Mouse (Mus musculus): ENCODE results near the gene Ttc3.
A peak's percentile ranks its signal among the peaks of the same experiment; 100 is the strongest.

Gene Ttc3

DNA sequence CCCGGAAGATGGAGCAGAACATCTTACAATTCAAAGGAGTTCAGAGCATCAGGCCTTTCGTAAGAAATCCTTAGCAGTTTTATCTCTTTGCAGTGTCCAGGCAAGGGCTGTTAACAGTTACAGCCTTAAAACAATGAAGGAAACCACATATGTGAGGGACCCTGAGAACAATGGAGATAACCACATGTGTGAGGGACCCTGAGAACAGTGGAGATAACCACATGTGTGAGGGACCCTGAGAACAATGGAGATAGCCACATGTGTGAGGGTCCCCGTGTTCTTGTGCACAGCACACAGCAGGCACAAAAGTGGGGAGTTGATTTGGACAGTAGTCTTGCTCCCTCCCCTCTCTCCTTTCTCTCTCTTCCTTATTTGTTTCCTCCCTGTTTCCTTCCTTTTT is 12.3 kb upstream of the Ttc3 start:
- no peak for DNase-seq (ENCODE audit: inconsistent ontology term)

DNA sequence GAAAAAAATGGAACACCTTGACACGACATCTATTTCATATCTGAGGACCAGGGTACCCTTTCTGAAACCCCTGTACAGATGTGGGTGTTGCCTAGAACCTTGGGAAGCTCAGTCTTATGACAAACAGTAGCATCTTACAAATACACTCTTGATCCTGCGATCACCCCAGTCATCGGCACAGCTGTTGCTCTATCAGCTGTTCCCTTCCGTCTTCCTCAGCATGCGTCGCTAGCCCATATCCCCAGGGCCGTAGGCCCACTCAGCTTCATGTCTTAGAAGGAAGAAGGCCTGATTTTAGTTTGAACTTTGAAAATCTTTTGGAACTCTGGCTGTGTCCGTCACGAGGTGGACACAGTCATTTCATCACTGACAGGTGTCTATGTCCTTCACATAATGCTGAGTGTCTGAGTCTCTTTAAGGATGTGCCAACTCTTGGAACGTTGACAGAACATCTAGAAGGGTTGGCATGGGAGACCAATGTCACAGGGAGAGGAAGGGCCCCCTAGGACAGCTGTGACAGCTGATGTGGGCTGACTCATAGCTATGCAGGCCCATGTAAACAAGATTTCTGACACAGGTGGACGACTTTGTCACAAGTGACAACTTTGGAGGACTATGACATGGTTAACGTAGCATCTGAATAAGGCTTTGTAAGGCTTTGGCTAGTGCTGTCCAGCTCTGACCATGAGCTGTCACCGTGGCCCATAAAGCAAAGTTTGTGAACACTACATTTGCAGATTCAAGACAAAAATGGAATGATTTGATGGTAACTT is 9.7 kb upstream of the Ttc3 start:
- no peak for DNase-seq (ENCODE audit: inconsistent ontology term)

DNA sequence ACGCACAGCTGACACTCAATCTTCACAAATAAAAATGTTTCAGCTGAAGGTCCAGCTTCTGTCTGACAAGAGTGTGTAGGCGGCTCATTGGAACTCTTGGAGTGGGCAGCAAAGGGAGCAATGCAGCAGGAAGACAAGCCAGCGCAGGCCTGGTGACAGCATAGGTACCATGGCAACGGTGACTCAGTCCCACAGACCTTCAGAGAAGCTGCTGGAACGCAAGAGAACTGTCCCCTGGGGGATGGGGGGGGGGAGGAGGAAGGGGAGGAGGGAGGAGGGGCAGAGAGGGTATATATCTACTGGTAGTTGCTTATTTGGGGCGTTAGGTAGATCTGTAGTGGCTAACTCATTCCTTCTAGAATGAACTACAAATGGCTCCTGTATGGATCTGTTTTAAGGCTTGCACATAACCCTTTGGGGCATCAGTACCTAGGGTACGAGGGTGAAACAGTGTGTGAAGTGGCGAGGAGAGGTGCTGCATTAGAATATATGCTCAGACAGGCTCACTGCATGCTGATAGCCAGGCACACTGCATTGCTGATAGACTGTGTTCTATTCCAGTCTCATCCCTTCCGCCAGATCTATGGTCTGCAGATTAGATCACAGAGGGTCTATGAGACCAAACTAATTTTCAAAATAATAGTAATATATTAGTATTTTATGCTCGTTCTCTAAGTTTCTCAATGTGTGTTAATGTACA is 8.1 kb upstream of the Ttc3 start:
- DNase-seq (ENCODE audit: inconsistent ontology term), result peak; percentile 94

DNA sequence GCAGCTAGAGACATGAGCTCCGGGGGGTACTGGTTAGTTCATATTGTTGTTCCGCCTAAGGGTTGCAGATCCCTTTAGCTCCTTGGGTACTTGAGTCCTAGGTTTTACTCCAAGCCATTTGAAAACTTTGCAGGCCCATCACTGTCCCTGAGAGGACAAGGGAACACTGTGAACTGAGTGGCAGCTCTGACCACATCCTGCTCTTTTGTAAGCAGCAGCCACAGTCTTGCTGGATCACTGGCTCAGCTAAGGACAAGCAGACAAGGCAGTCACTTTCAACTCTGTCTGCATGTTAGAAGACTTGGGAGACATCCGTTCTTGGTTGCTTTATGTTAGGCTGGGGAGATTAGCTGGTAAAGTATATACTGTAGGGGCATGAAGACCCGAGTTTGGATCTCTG is 6.6 kb upstream of the Ttc3 start:
- peak; percentile 31 for DNase-seq (ENCODE audit: inconsistent ontology term)

DNA sequence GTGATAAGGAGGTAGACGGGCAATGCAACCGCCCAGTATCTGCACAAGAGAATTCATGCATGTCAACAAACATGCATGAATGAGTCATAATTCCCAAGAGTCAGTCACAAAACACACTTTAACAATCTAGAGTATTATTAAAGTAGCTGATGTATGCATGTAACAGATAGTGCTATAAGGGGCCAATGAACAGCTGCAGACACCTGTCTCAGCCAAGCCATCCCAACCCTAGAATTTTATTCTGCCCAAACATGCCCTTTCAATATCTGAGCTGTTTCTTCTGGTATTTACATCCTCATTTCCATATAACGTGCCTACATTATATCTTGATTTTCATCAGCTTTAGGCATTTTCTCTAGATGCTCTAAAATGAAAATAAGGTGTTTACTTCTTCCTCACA is 5.0 kb upstream of the Ttc3 start:
- no peak for DNase-seq (ENCODE audit: inconsistent ontology term)

DNA sequence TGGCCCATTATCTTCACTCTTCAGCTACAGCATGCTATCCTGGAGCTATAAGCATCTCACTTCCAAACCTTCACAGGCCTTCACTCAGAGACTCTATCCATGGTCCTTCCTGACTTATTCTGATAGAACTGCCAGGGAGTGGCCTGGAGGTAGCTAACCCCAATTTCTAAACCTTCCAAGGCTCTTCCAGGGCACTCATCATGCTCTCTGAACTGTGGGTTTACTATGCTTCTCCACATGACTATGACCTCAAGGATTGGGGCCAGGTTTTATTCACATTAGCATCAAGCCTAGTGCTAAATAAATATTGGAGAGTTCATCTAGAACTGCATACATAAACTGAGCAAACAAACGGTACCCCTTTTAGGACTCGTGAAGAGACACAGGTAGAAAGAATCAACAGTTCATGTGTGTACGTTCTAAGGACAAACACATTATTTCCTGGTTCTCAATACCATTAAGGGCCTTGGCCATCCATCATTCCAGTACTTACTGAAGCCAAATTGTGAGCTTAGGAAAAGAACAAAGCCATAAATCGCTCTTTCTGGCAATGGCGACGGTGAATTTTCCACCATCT is 734 bp upstream of the Ttc3 start:
- DNase-seq (ENCODE audit: inconsistent ontology term), result no peak

DNA sequence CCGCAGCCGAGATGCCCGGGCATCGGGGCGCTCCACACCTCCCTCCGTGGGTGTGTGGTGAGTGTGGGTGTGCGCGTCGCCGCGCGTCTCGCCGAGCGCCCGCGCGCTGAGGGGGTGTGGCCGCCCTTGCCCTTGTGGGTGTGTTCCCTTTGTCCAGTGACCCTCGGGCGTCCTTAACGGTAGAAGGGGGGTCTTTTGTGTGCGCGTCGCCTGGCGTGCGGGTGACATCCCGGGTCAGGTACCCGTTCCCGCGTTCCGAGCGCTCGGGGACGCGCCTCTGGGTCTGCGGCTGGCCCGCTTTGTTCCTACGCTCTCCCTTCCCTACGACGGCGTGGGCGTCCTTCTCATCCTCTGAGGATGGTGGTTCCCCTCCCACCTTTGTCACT is 490 bp downstream of the Ttc3 start:
- no peak for DNase-seq (ENCODE audit: inconsistent ontology term)

DNA sequence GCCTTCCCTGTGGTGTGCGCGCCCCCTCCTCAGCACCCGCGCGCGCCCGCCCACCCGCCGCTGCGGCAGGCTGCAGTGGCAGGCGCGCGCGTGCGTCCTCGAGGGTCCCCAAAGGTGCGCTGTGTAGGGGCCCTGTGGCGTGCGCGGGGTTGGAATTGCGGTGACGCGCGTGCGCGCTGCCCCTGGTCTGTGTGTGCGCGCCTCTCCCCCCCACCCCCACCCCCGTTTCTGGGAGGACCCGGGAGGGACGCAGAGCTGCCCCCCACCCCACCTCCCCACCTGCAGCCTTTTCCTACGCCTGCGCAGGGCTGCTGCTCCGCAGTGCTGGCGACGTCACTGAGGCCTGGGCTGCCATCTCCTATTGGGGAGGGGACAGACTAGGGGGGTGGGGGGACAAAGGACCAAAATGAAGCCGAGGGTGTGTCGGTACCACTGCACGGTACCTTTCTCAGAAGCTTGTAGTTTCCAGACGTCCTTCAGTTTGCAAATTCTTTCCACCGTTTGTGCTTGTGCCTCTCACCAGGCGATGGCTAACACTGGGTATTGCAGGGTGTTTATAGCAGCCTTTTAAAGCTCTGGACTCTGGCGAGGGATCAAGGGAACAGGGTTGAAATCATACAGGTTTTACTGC is 998 bp downstream of the Ttc3 start, which contains the start of gene Pigp:
Gene Pigp (minus strand): TSS at position 542 of the 631 bp plus-strand sequence.
- DNase-seq (ENCODE audit: inconsistent ontology term), result peak; percentile 85

DNA sequence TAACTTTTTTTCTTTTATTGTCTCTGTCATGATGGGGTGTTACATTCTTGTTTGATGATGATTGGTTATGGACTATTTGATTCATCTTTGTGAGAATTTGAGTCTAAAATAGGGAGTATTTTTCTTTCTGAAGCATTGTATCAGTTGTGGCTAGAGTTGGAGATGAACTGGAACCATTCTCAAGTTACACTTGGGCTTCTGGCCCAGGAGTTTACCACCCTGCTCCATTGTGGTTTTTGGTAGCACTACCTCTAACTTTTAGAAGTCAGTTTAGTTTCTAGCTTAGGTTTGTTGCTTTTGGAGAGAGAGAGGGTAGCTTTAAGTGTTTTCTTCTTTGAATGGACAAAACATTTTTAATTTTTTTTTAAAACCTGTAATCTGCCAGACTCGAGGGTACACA is 9.0 kb downstream of the Ttc3 start:
- no peak for DNase-seq (ENCODE audit: inconsistent ontology term)

DNA sequence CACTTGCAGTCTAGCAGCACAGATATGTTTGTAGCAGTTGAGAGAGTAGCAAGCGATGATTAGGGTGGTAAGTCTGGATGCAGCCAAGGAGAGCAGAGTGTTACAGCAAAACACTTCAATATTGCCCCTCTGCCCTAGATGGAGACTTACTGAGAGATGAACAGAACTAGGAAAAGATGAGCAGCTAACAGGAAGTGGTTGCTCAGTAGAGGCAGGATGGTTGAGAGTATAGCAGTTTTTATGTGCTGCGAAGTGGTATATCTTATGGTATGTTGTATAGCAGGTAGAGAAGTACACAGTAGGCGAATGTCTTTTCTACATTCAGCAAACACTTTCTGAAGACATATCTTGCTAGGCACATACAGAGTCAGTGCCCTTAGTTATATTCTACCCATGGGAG is 12.9 kb downstream of the Ttc3 start:
- no peak for DNase-seq (ENCODE audit: inconsistent ontology term)

DNA sequence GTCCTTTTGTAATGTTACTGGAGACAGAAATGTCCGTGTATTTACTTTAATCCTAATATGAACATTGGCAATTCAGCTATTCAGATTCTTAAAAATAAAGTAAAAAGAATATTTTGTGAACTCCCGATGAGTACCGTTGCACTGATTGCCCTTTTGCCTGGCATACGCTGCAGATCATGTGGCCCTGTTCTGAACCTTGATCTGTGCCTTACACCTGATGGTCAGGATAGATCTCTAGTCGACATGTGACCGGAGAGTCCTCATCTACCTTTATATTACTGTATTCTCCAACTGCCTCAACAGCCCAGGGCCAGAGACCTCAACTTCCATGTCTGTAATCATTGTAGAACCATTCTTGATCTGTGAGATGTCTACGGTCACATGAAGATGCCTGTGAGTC is 17.3 kb downstream of the Ttc3 start:
- DNase-seq (ENCODE audit: inconsistent ontology term), result no peak

DNA sequence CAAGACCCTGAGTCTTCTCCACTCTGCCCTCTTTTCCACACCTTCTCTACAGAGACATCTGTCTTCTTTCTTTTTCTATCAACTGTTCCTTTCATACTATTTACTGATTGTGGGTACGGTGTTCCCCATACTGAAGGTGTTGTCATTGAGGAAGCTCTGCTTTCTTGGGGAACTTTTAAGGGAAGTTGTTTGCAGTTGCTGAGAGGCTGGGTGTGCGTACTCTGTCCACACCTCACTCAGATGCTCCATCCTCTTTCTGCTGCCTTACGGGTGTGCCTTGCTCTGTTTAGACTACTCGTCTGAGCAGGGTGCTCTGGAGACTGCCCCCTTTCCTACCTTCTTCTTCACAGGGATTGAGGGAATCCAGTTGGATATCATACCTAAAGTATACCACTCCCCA is 21.9 kb downstream of the Ttc3 start:
- DNase-seq (ENCODE audit: inconsistent ontology term), result no peak

DNA sequence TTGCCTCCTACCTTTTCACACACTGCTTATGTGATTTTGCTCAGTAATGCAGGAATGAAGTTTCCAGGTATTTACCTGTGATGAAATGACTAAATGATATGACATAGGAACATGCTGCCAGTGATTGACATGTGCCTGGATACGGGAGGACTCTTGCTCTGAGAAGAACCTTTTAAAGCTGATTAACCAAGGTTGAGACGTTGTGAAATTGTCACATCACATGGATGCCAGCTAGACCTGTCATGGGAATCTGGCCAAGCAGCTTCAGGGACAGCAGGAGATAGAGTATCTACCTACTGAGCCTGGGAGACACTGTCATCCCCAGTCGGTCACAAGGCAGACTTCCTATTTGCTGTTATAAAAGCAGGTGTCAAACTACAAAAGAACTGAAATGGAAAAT is 24.6 kb downstream of the Ttc3 start:
- no peak for DNase-seq (ENCODE audit: inconsistent ontology term)

DNA sequence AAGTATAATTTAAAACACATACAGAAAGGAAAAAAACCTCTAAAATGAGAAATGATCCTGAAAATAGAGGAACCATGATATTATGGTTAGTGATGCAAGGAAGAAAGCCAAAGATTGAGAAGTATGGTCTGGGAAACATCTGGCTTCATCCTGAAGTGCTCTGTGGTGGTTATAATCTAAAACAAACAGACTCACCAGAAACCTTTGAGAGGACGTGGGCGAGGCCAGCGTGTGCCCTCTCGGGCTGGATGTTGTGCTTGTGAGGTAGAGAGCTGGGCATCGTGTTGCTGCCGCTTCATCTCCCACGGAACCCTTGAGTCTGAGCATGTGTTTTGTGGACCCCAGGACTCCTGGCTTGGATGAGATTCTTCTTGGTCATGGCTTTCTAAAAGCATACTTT is 26.2 kb downstream of the Ttc3 start:
- DNase-seq (ENCODE audit: inconsistent ontology term), result no peak

DNA sequence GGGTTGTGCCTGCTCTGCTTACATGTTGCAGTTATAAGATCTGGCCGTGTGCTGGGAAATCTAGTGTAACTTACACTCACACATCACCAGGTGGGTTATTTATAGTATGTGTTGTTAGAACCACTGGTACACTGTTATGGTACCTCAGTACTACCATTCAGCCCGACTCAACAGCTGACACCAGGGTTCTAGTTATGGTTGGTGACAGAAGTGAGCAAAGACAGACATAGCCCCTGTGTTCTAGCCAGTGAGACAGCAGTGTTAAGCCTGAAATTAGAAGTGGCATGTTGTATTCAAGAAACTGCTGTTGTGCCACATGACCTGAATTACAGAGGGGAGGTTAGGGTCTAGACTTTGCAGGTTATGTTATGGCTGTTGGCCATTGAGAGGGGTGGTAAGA is 28.7 kb downstream of the Ttc3 start:
- no peak for DNase-seq (ENCODE audit: inconsistent ontology term)

DNA sequence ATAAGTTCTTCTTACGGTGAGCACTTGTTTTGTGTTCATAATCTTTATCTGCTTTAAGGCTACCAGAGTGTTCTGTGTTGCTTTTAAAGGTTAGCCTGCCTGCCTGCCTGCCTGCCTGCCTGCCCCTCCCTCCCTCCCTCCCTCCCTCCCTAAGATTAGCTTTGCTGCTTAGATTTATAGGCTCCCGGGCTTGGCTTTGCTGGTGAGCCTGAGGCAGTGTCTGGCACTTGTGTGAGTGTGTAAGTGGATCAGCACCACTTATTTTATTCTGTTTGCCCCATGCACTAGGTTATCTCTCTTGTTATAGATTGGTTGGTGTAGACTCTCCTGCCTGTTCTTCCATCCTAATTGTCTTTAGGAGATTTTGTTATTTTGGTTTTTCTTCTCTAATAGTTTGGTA is 31.2 kb downstream of the Ttc3 start:
- DNase-seq (ENCODE audit: inconsistent ontology term), result no peak

DNA sequence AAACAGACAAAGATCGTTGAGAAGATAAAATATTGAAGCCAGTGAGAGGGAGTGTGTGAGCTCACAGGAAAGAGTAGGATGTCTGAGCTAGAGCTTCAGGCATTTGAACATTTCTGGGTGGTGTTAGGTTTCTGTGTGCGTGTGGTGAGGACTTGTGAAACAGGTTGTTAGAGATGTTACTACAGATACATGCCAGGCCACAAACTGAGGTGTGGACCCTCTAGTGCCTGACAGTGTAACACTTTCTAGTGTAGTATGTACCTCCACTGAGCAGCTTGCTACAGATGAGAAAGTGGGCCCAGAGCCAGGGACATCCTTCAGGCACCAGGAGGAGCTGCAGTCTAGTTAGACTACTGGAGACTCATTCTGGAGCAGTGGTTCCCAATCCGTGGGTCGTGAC is 31.8 kb downstream of the Ttc3 start:
- no peak for DNase-seq (ENCODE audit: inconsistent ontology term)

DNA sequence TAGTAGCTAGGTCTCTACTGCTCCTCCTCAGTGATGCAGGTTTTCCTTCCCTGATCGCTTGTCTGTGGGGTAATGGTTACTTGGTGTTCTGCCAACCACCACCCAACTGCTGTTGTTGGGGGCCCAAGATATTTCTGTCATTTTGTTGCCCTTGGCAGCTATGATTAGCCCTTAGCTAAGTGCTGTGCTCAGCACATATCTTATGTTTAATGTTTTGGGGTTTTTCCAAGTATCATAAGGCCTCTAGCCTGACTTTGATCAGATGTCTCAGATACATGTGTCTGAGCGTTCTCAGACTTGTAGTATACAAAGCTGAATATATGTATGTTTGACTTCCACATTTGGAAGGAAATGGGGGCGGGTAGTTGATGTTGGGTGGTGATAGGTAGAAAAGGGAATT is 40.9 kb downstream of the Ttc3 start:
- DNase-seq (ENCODE audit: inconsistent ontology term), result no peak

DNA sequence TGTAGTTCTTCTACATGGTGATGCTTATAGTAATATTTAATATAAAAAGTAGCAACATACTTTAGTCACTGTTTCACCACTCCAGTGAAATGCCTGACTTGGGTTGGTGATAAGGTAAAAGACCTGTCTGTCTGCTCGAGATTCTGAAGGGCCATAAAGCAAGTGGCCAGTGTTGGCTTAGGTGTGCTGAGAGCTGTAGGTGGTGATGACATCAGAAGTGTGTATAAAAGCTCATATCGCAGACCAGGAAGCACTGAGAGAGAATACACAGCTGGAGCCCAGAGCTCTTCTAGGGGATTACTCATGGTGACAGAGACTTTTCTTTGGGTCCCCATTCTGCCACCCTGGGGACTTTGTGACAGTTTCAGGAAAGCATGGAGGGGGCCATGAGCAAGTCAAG is 41.8 kb downstream of the Ttc3 start:
- DNase-seq (ENCODE audit: inconsistent ontology term), result no peak

DNA sequence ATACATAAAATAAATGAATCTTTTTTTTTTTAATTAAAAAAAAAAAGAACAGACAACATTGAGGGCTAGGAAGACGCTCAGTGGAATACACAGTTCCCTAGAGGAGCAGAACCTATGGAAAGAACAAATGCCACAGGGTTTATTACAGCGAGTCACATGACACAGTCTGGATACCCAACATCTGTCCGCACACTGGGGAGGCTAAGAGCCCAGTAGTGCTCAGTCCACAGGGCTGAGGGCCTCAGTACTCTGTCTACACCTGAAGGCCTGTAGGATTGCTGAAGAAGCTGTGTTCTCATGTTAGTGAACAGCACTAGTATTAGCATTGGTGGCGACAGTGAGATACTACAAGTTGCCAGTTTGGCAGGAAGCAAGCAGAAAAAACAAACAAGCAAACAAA is 42.3 kb downstream of the Ttc3 start:
- no peak for DNase-seq (ENCODE audit: inconsistent ontology term)

DNA sequence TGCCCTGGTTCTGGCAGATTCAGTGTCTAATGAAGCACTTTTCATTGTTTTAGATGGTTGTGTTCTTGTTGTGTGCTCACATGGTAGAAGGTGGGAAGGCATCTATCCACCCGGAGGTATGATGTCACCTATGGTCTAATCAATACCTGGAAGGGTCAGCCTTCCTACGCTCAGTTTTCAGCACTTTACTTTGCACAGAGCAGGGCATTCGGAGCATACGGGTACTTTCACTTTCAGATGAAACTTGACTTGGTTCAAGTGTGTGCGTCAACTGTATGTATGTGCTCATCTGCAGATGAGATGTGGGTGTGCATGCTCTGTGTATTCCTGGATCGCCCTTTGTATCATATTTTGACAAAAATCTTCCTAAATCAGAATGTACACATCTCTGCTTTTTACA is 43.7 kb downstream of the Ttc3 start:
- DNase-seq (ENCODE audit: inconsistent ontology term), result no peak

DNA sequence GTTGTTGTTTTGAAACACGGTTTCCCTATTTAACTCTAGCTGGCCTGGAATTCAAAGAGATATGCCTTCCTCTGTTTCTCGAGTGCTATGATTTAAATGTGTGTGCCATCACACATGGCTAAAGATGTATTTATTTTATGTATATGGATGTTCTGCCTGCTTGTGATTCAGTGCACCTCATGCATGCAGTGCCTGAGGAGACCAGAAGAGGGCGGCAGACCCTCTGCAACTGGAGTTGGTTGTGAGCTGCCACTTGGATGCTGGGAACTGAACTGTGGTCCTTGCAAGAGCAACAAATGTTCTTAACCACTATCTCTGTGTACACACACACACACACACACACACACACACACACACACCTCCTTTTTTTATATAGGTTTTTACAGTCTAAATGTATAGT is 50.1 kb downstream of the Ttc3 start:
- DNase-seq (ENCODE audit: inconsistent ontology term), result no peak

DNA sequence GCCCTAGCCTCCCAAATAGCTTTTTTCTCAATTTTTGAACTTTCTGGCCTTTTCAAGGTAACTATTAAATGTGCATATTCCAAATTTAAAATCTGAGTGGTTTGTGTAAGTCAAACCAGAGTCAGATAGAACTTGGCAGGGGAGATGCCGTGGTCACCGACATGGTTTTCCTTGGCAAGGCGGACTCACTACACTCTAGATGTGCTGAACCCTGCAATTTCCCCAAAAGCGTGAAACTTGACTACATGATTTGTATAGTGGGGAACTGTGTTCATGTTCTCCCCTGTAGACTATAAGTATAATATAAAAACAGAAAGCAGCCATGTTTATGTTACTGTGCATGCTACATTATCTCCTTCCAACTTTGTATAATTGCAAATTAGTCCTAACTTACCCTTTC is 58.5 kb downstream of the Ttc3 start:
- no peak for DNase-seq (ENCODE audit: inconsistent ontology term)

Data from Muller cell, postnatal 12 days (primary cell).